Mouse (Mus musculus) midbrain, postnatal 0 days (tissue): Measurements from ENCODE around the gene Mymx. TPM values are rescaled to one million over a fixed set of nuclear protein-coding genes. Genes with fewer than 3 reads are reported as not detected.

Experiments used
- ATAC-seq: fragments of 200-750 bp; cut with Nextera tagmentation; 2 replicates; pipeline ENCODE4 v1.8.0; 2017; ENCODE audit warnings: moderate number of reproducible peaks, mild to moderate bottlenecking, moderate TSS enrichment, moderate library complexity; ENCODE audit not compliant: low FRiP score
- DNase-seq: peaks from one replicate; pipeline ENCODE4 v3.0.0-alpha.2; 2015; ENCODE audit warnings: low spot score
- H3K27ac ChIP-seq: fragments of 300-500 bp; sonication (generic); 2 replicates; pipeline ENCODE4 v1.5.1; 2014; ENCODE audit warnings: low read depth, mild to moderate bottlenecking, low read length, mixed read lengths
- H3K27me3 ChIP-seq: fragments of 300-500 bp; sonication (generic); 2 replicates; pipeline ENCODE4 v1.6.1; 2014; ENCODE audit warnings: low read length, control low read depth, mixed read lengths; ENCODE audit not compliant: insufficient read depth
- H3K36me3 ChIP-seq: fragments of 300-500 bp; sonication (generic); 2 replicates; pipeline ENCODE4 v1.6.1; 2014; ENCODE audit warnings: low read length, control low read depth, mixed read lengths; ENCODE audit not compliant: insufficient read depth
- H3K4me1 ChIP-seq: fragments of 300-500 bp; sonication (generic); 2 replicates; pipeline ENCODE4 v1.6.1; 2014; ENCODE audit warnings: mild to moderate bottlenecking, control low read depth, antibody characterized with exemption, low read length, mixed read lengths; ENCODE audit not compliant: insufficient read depth
- H3K4me2 ChIP-seq: fragments of 300-500 bp; sonication (generic); 2 replicates; pipeline ENCODE4 v1.6.1; 2014; ENCODE audit warnings: low read depth, mild to moderate bottlenecking, low read length, mixed read lengths; ENCODE audit not compliant: poor library complexity, severe bottlenecking
- H3K4me3 ChIP-seq: fragments of 300-500 bp; sonication (generic); 2 replicates; pipeline ENCODE4 v1.5.1; 2014; ENCODE audit warnings: low read depth, mild to moderate bottlenecking, low read length, moderate library complexity
- H3K9ac ChIP-seq: fragments of 300-500 bp; sonication (generic); replicated peaks from 2 replicates; pipeline ENCODE4 v1.6.1; 2014; ENCODE audit warnings: mild to moderate bottlenecking, low read length, moderate library complexity, mixed read lengths; ENCODE audit not compliant: poor library complexity, severe bottlenecking
- H3K9me3 ChIP-seq: fragments of 300-500 bp; sonication (generic); 2 replicates; pipeline ENCODE4 v1.6.1; 2016; ENCODE audit warnings: low read length, control low read depth
- CTCF ChIP-seq: IDR thresholded peaks from 2 replicates; pipeline ENCODE4 v1.5.1; 2016; ENCODE audit warnings: antibody characterized with exemption, mild to moderate bottlenecking
- WGBS: fragments of 180-500 bp; shearing (Covaris S2); extraction: QIAGEN DNeasy Blood & Tissue Kit; methylation state at CpG from one replicate; pipeline ENCODE4 v1.1.7; 2014; 5-methylcytosine and 5-hydroxymethylcytosine counted together
- polyA plus RNA-seq: library from polyadenylated mRNA; unstranded; fragments of >200 nt; fragmentation: Nextera tagmentation; extraction: Ambion mirVana; gene quantifications from 2 replicates; pipeline ENCODE4 v1.2.1, GENCODE M21; 2015
- total RNA-seq: library from RNA; depleted of rRNA; stranded (reverse); fragments of >200 nt; gene quantifications from 2 replicates; pipeline ENCODE4 v1.2.3, GENCODE M21; 2014

Gene Mymx
- total and polyA plus RNA-seq, 2 experiments from 2014 or later: not detected

DNA sequence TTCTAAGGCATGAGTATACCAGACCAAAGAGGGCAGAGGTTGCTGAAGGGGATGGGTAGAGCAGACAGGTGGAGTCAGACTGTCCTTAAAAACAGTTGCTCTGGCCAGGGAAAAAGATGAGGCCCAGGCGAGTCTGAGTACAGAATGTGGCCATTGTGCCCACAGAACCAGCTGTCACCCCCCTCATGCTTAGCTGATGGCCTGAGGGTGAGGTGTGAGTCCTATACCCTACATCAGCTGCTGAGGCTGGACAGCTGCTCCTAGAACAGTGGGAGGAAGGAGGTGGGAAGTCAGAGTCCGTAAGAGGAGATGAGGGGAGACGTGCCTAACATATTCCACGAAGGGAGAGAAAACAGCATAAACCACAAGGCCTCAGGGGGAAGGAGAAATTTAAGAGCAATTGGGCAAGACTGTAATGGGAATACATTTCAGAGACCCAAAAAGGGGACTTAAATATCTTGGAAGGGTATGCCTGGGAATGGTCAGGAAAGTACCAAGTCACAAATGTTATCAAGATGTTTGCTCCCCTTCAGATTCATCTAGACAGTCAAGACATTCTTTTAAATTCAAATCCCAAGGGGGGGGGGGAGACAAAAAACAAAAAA lies 14.2 kb upstream of the Mymx start:
- Histone ChIP-seq H3K9ac (no peak overlapping the region), H3K27me3 (no peaks in the 10 kb centered on the region), H3K4me1 (0 out of 2 replicates have a peak, but pooled peaks cover 4% of the 10 kb centered on the region), H3K36me3 (no peaks in the 10 kb centered on the region), H3K4me2 (no peak overlapping the region), H3K9me3 (no peaks in the 10 kb centered on the region), H3K4me3 (no peak overlapping the region), H3K27ac (no peak overlapping the region)
- TF ChIP-seq CTCF: no peak
- 73% methylated on average over 4 of the region's 4 CpGs for WGBS
- ATAC-seq: no peak
- no peak for DNase-seq

DNA sequence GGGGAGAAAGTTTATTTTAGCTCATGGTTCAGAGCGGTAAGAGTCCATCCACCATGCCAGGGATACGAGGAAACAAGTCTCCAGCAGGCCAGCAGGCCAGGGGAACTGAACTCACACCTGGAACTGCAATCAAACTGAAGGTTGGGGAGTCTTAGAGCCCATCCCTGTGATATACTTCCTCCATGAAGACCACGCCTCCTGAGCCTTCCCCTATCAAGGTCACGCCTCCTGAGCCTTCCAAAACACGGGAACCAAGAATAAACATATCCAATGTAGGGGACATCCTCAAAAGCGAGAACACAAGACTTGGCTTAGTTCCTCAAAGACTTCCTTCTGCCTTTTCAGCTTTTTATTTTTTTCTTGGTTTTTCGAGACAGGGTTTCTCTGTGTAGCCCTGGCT lies 11.0 kb upstream of the Mymx start:
- Histone ChIP-seq H3K4me2 (no peak overlapping the region), H3K9me3 (no peaks in the 10 kb centered on the region), H3K27ac (no peak overlapping the region), H3K4me3 (no peak overlapping the region), H3K36me3 (no peaks in the 10 kb centered on the region), H3K27me3 (no peaks in the 10 kb centered on the region), H3K9ac (no peak overlapping the region), H3K4me1 (no peaks in the 10 kb centered on the region)
- 90% methylated on average over 7 of the region's 7 CpGs for WGBS
- DNase-seq (no peak), ATAC-seq (no peak)
- no peak for TF ChIP-seq CTCF

DNA sequence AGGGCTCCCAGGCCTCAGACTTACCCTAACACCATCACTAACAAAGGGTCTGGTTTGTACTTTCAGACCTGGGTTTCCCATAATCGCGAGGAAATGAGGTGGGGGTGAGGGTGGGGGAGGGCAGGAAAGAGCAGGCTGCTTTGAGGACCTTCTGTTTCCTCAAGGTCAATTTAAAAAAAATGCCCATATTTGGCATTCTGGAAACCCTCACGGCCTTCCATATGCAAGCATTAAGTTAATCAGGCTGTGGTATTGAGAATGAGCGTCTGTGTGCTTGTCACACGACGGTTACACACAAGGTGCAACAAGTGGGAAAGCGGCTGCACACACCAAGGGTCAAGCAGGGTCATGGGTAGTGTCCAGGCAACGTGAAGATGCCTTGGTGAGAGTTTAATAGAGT lies 10.1 kb upstream of the Mymx start:
- TF ChIP-seq CTCF: no peak
- no peaks in the 10 kb centered on the region for H3K4me1 ChIP-seq
- no peak overlapping the region for H3K4me2 ChIP-seq
- DNase-seq: no peak
- H3K27me3 ChIP-seq: no peaks in the 10 kb centered on the region
- H3K4me3 ChIP-seq: no peak overlapping the region
- H3K27ac ChIP-seq: no peak overlapping the region
- 87% methylated on average over 8 of the region's 8 CpGs for WGBS
- H3K9ac ChIP-seq: no peak overlapping the region
- H3K9me3 ChIP-seq: no peaks in the 10 kb centered on the region
- ATAC-seq: no peak
- no peaks in the 10 kb centered on the region for H3K36me3 ChIP-seq

DNA sequence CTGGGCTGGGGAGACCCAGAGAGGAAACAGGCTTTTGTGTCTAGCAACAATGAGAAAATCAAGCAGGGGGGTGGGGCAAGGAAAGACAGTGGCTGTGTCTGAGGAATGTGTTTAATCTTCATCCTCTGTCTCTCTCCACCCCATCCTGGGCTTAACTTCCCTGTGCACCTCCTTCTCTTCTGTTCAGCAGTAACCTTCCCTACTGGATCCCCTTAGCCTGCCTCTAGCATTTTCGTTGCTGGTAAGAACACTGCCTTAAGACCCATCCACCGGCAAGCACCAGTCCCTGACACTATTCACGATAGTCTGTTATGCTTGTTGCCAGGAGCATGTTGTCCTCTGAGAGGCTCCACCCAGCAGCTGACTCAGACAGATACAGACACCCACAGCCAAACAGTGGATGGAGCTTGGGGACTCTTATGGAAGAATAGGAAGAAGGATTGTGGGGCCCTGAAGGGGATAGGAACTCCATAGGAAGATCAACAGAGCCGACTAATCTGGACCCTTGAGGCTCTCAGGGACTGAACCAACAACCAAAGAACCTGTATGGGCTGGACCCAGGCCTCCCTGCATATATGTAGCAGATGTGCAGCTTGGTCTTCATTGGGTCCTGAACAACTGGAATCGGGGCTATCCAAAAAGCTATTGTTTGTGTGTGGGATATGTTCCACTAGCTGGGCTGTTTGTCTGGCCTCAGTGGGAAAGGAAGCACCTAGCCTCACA lies 8.4 kb upstream of the Mymx start:
- no peak for ATAC-seq
- no peak for DNase-seq
- TF ChIP-seq CTCF: no peak
- H3K4me3 ChIP-seq: no peak overlapping the region
- no peak overlapping the region for H3K9ac ChIP-seq
- no peak overlapping the region for H3K4me2 ChIP-seq
- H3K4me1 ChIP-seq: no peaks in the 10 kb centered on the region
- no peaks in the 10 kb centered on the region for H3K27me3 ChIP-seq
- no peaks in the 10 kb centered on the region for H3K36me3 ChIP-seq
- 15% methylated on average over 5 of the region's 5 CpGs for WGBS
- no peak overlapping the region for H3K27ac ChIP-seq
- H3K9me3 ChIP-seq: no peaks in the 10 kb centered on the region

DNA sequence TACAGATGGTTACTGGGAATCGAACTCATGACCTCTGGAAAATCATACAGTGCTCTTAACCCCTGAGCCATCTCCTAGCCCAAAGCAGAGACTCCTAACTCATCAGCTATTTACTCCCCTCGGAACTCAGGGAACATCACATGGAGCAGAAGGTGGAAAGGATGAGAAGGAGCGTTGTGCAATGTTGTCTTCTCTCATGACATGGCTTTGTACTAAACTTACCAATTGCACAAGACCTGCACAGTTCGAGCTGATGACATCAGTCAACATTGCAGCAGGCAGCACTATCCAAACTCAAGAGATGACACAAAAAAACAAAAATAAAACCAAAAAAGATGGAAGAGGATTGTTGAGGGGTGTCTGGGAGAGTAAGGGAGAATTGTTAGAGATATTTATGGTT lies 6.5 kb upstream of the Mymx start:
- 92% methylated on average over 4 of the region's 4 CpGs for WGBS

More for the DNA sequence above, 6.5 kb upstream of the Mymx start:
- Histone ChIP-seq H3K36me3 (no peaks in the 10 kb centered on the region), H3K4me3 (no peak overlapping the region), H3K4me2 (no peak overlapping the region), H3K9me3 (no peaks in the 10 kb centered on the region), H3K27ac (no peak overlapping the region), H3K27me3 (no peaks in the 10 kb centered on the region), H3K9ac (no peak overlapping the region), H3K4me1 (no peaks in the 10 kb centered on the region)
- no peak for TF ChIP-seq CTCF
- ATAC-seq (no peak), DNase-seq (no peak)
